Mouse (Mus musculus) MEL (cell line): ENCODE results near the gene Nucb1. TPM values are rescaled to one million over a fixed set of nuclear protein-coding genes. Genes with fewer than 3 reads are reported as not detected.
A peak's percentile ranks its signal among the peaks of the same experiment; 100 is the strongest.

Experiments
- DNase-seq: peaks from one replicate; pipeline ENCODE4 v3.0.0; 2011; ENCODE audit warnings: low read depth, low spot score
- H3K27ac ChIP-seq: 2 replicates; pipeline ENCODE4 v1.5.1; 2012; ENCODE audit warnings: low read depth, mild to moderate bottlenecking, control low read depth, low read length, moderate library complexity; ENCODE audit not compliant: control insufficient read depth
- H3K27me3 ChIP-seq, 2 experiments: fragments of 150-350 bp in 1 of 2; sonication (generic) in 1 of 2; 2 replicates each; pipeline ENCODE4 v1.6.1; 2012; ENCODE audit warnings: low read length in 2 of 2, mild to moderate bottlenecking in 2 of 2, improper control_type of control experiment in 1 of 2, moderate library complexity in 1 of 2; ENCODE audit not compliant: insufficient read depth in 2 of 2, control insufficient read depth in 1 of 2
- H3K36me3 ChIP-seq, 2 experiments: 2 replicates each; pipeline ENCODE4 v1.6.1; 2012 to 2014; ENCODE audit warnings: low read length in 2 of 2, improper control_type of control experiment in 1 of 2, inconsistent platforms in 1 of 2, mild to moderate bottlenecking in 1 of 2; ENCODE audit not compliant: insufficient read depth in 2 of 2, control insufficient read depth in 1 of 2
- H3K4me1 ChIP-seq, 2 experiments: fragments of 150-350 bp in 1 of 2; sonication (generic) in 1 of 2; 2 replicates each; pipeline ENCODE4 v1.6.1; 2012; ENCODE audit warnings: low read length in 2 of 2, improper control_type of control experiment in 1 of 2, mild to moderate bottlenecking in 1 of 2; ENCODE audit not compliant: insufficient read depth in 2 of 2, control insufficient read depth in 1 of 2
- H3K4me3 ChIP-seq, 2 experiments: fragments of 150-350 bp in 1 of 2; sonication (generic) in 1 of 2; 2 replicates each; pipeline ENCODE4 v1.5.1; 2012; ENCODE audit warnings: low read depth in 2 of 2, low read length in 2 of 2, mild to moderate bottlenecking in 2 of 2, moderate library complexity in 2 of 2, control low read depth in 1 of 2, improper control_type of control experiment in 1 of 2; ENCODE audit not compliant: control insufficient read depth in 1 of 2, insufficient read depth in 1 of 2
- H3K79me2 ChIP-seq: 2 replicates; pipeline ENCODE4 v1.6.1; 2012; ENCODE audit warnings: mild to moderate bottlenecking, low read length, moderate library complexity; ENCODE audit not compliant: control insufficient read depth, poor library complexity, insufficient read depth
- H3K9ac ChIP-seq: 2 replicates; pipeline ENCODE4 v1.6.1; 2012; ENCODE audit warnings: low read depth, mild to moderate bottlenecking, control low read depth, low read length, moderate library complexity; ENCODE audit not compliant: control insufficient read depth, poor library complexity, severe bottlenecking
- H3K9me3 ChIP-seq: fragments of 150-350 bp; sonication (generic); replicated peaks from 2 replicates; pipeline ENCODE4 v1.6.1; 2012; ENCODE audit warnings: mild to moderate bottlenecking, low read length, improper control_type of control experiment, moderate library complexity; ENCODE audit not compliant: insufficient read depth
- BHLHE40 ChIP-seq: IDR thresholded peaks from 2 replicates; pipeline ENCODE4 v1.6.1; 2012; ENCODE audit warnings: low read depth, mild to moderate bottlenecking, inconsistent platforms, low read length, improper control_type of control experiment, borderline replicate concordance
- CHD1 ChIP-seq: IDR thresholded peaks from 2 replicates; pipeline ENCODE4 v1.6.1; 2012; ENCODE audit warnings: low read depth, mild to moderate bottlenecking, inconsistent platforms, low read length, improper control_type of control experiment
- CHD2 ChIP-seq: IDR thresholded peaks from 2 replicates; pipeline ENCODE4 v1.6.1; 2011; ENCODE audit warnings: low read length, improper control_type of control experiment
- CTCF ChIP-seq, 3 experiments: IDR thresholded peaks in 2 of 3; conservative IDR thresholded peaks in 1 of 3; 2 replicates each; pipeline ENCODE4 v1.5.1; 2011 to 2012; ENCODE audit warnings: low read length in 3 of 3, low read depth in 2 of 3, mild to moderate bottlenecking in 2 of 3, improper control_type of control experiment in 1 of 3, inconsistent platforms in 1 of 3, mixed read lengths in 1 of 3, moderate library complexity in 1 of 3; ENCODE audit not compliant: control insufficient read depth in 1 of 3, insufficient read depth in 1 of 3, poor library complexity in 1 of 3, severe bottlenecking in 1 of 3
- ELF1 ChIP-seq: IDR thresholded peaks from 2 replicates; pipeline ENCODE4 v1.6.1; 2014; ENCODE audit warnings: low read depth, mild to moderate bottlenecking, inconsistent platforms, low read length, improper control_type of control experiment, moderate library complexity
- EP300 ChIP-seq, 2 experiments: IDR thresholded peaks; 2 replicates each; pipeline ENCODE4 v1.6.1; 2011; ENCODE audit warnings: improper control_type of control experiment in 2 of 2, low read length in 2 of 2, low read depth in 1 of 2, mild to moderate bottlenecking in 1 of 2
- GABPA ChIP-seq: IDR thresholded peaks from 2 replicates; pipeline ENCODE4 v1.6.1; 2012; ENCODE audit warnings: low read depth, mild to moderate bottlenecking, inconsistent platforms, low read length, improper control_type of control experiment, moderate library complexity
- GATA1 ChIP-seq: IDR thresholded peaks from 2 replicates; pipeline ENCODE4 v1.6.1; 2011; ENCODE audit warnings: low read depth, low read length, improper control_type of control experiment
- HCFC1 ChIP-seq: IDR thresholded peaks from 2 replicates; pipeline ENCODE4 v1.6.1; 2012; ENCODE audit warnings: low read depth, mild to moderate bottlenecking, inconsistent platforms, low read length, improper control_type of control experiment, moderate library complexity
- JUND ChIP-seq: IDR thresholded peaks from 2 replicates; pipeline ENCODE4 v1.6.1; 2011; ENCODE audit warnings: low read depth, mild to moderate bottlenecking, improper control_type of control experiment, low read length
- KAT2A ChIP-seq: conservative IDR thresholded peaks from 2 replicates; pipeline ENCODE4 v1.6.1; 2012; ENCODE audit warnings: low read depth, low read length, improper control_type of control experiment, inconsistent platforms
- MAFK ChIP-seq: IDR thresholded peaks from 2 replicates; pipeline ENCODE4 v1.6.1; 2011; ENCODE audit warnings: low read depth, mild to moderate bottlenecking, low read length, improper control_type of control experiment, borderline replicate concordance
- MAX ChIP-seq: IDR thresholded peaks from 2 replicates; pipeline ENCODE4 v1.6.1; 2011; ENCODE audit warnings: low read length, improper control_type of control experiment
- MAZ ChIP-seq: IDR thresholded peaks from 2 replicates; pipeline ENCODE4 v1.6.1; 2012; ENCODE audit warnings: low read depth, mild to moderate bottlenecking, inconsistent platforms, low read length, improper control_type of control experiment
- MEF2A ChIP-seq: IDR thresholded peaks from 2 replicates; pipeline ENCODE4 v1.6.1; 2014; ENCODE audit warnings: low read depth, mild to moderate bottlenecking, inconsistent platforms, low read length, improper control_type of control experiment; ENCODE audit not compliant: poor library complexity, insufficient replicate concordance, severe bottlenecking; ENCODE audit errors: extremely low read depth
- MXI1 ChIP-seq: IDR thresholded peaks from 2 replicates; pipeline ENCODE4 v1.6.1; 2011; ENCODE audit warnings: mild to moderate bottlenecking, low read depth, low read length, improper control_type of control experiment
- NRF1 ChIP-seq: IDR thresholded peaks from 2 replicates; pipeline ENCODE4 v1.6.1; 2014; ENCODE audit warnings: low read depth, mild to moderate bottlenecking, inconsistent platforms, low read length, improper control_type of control experiment, moderate library complexity; ENCODE audit not compliant: poor library complexity, insufficient read depth, severe bottlenecking
- POLR2A ChIP-seq, 2 experiments: IDR thresholded peaks; 2 replicates each; pipeline ENCODE4 v1.6.1; 2011 to 2012; ENCODE audit warnings: low read length in 2 of 2, mild to moderate bottlenecking in 2 of 2, control low read depth in 1 of 2, improper control_type of control experiment in 1 of 2, low read depth in 1 of 2, moderate library complexity in 1 of 2; ENCODE audit not compliant: control insufficient read depth in 1 of 2, insufficient read depth in 1 of 2, poor library complexity in 1 of 2
- POLR2AphosphoS2 ChIP-seq: IDR thresholded peaks from 2 replicates; pipeline ENCODE4 v1.6.1; 2011; ENCODE audit warnings: low read length, improper control_type of control experiment
- POLR2AphosphoS5 ChIP-seq: IDR thresholded peaks from 2 replicates; pipeline ENCODE4 v1.6.1; 2012; ENCODE audit warnings: low read depth, borderline replicate concordance, mild to moderate bottlenecking, inconsistent platforms, low read length, moderate library complexity, mixed read lengths
- RAD21 ChIP-seq: IDR thresholded peaks from 2 replicates; pipeline ENCODE4 v1.6.1; 2011; ENCODE audit warnings: mild to moderate bottlenecking, low read depth, low read length, improper control_type of control experiment
- RCOR1 ChIP-seq: IDR thresholded peaks from 2 replicates; pipeline ENCODE4 v1.6.1; 2012; ENCODE audit warnings: low read depth, mild to moderate bottlenecking, inconsistent platforms, low read length, improper control_type of control experiment
- SMC3 ChIP-seq: IDR thresholded peaks from 2 replicates; pipeline ENCODE4 v1.6.1; 2011; ENCODE audit warnings: low read depth, low read length, improper control_type of control experiment
- TAL1 ChIP-seq: IDR thresholded peaks from 2 replicates; pipeline ENCODE4 v1.6.1; 2012; ENCODE audit warnings: mild to moderate bottlenecking, inconsistent platforms, low read length, moderate library complexity, mixed read lengths
- TCF12 ChIP-seq: IDR thresholded peaks from 2 replicates; pipeline ENCODE4 v1.6.1; 2014; ENCODE audit warnings: low read depth, mild to moderate bottlenecking, inconsistent platforms, low read length, improper control_type of control experiment, moderate library complexity
- UBTF ChIP-seq: IDR thresholded peaks from 2 replicates; pipeline ENCODE4 v1.6.1; 2012; ENCODE audit warnings: low read depth, mild to moderate bottlenecking, inconsistent platforms, low read length, improper control_type of control experiment, moderate library complexity, borderline replicate concordance; ENCODE audit not compliant: insufficient read depth
- USF1 ChIP-seq: IDR thresholded peaks from 2 replicates; pipeline ENCODE4 v1.6.1; 2014; ENCODE audit warnings: low read depth, mild to moderate bottlenecking, inconsistent platforms, low read length, improper control_type of control experiment, moderate library complexity
- USF2 ChIP-seq, 2 experiments: IDR thresholded peaks; 2 replicates each; pipeline ENCODE4 v1.6.1; 2011 to 2012; ENCODE audit warnings: improper control_type of control experiment in 2 of 2, low read length in 2 of 2, borderline replicate concordance in 1 of 2, inconsistent platforms in 1 of 2, low read depth in 1 of 2, mild to moderate bottlenecking in 1 of 2; ENCODE audit not compliant: insufficient read depth in 1 of 2
- ZMIZ1 ChIP-seq: IDR thresholded peaks from 2 replicates; pipeline ENCODE4 v1.6.1; 2012; ENCODE audit warnings: low read depth, mild to moderate bottlenecking, inconsistent platforms, low read length, improper control_type of control experiment, moderate library complexity
- polyA plus RNA-seq, 2 experiments: library from polyadenylated mRNA; stranded (reverse) in 1 of 2; unstranded in 1 of 2; fragments of >175 nt in 1 of 2; fragments of >200 nt in 1 of 2; gene quantifications; 2 replicates each; pipeline versions ENCODE4 v1.2.1 to v1.2.4; 2012; ENCODE audit warnings: low replicate concordance in 2 of 2, low read depth in 1 of 2; ENCODE audit not compliant: insufficient read length in 2 of 2, insufficient read depth in 1 of 2, missing spikeins in 1 of 2
- total RNA-seq: library from RNA; depleted of rRNA; stranded (reverse); fragments of 300-350 nt; gene quantifications from 2 replicates; pipeline ENCODE4 v1.2.3, GENCODE M21; 2012

The Nucb1 gene
- total and polyA plus RNA-seq, 3 experiments = 92.3 to 343 (median 196) TPM

GRCm38 (mm10) chr7:45522194-45522752, 12.1 kb upstream of the Nucb1 start:
- TF ChIP-seq RCOR1 (no peak), POLR2AphosphoS2 (peak; percentile 93)
- peaks cover 4 to 16% of the 10 kb centered on the region in 2 experiments; a peak in 3 of 4 replicates for H3K4me1 ChIP-seq
- no peak for DNase-seq
- peak overlapping the region; percentile 73 to 79; a peak in 3 of 4 replicates for H3K4me3 ChIP-seq
- H3K27ac ChIP-seq = peak overlapping the region; percentile 26; the same call in 1 of the 2 replicates
- H3K9ac ChIP-seq = peak overlapping the region; percentile 31
- no peaks in the 10 kb centered on the region for H3K9me3 ChIP-seq
- peaks cover 0 to 29% of the 10 kb centered on the region in 2 experiments; a peak in 2 of 4 replicates for H3K36me3 ChIP-seq
- H3K27me3 ChIP-seq = no peaks in the 10 kb centered on the region
- peaks cover 27% of the 10 kb centered on the region for H3K79me2 ChIP-seq

GRCm38 (mm10) chr7:45521728-45522184, 11.6 kb upstream of the Nucb1 start:
- no peaks in the 10 kb centered on the region for H3K9me3 ChIP-seq
- peaks cover 0 to 26% of the 10 kb centered on the region in 2 experiments; a peak in 2 of 4 replicates for H3K36me3 ChIP-seq
- peaks cover 27% of the 10 kb centered on the region for H3K79me2 ChIP-seq
- no peaks in the 10 kb centered on the region for H3K27me3 ChIP-seq
- H3K27ac ChIP-seq = peak overlapping the region; percentile 88
- DNase-seq = peak; percentile 96
- H3K4me1 ChIP-seq = peaks cover 4 to 12% of the 10 kb centered on the region in 2 experiments; a peak in 3 of 4 replicates
- H3K9ac ChIP-seq = peak overlapping the region; percentile 86
- peak overlapping the region; percentile 73 to 79 for H3K4me3 ChIP-seq
- no peak for TF ChIP-seq MAX
- TF ChIP-seq CHD2 = peak; percentile 81
- TF ChIP-seq JUND = no peak
- peak; percentile 90 for TF ChIP-seq BHLHE40
- peak; percentile 39; the same call in 1 of the 2 replicates for TF ChIP-seq MXI1
- TF ChIP-seq POLR2AphosphoS2 = no peak
- no peak for TF ChIP-seq RCOR1
- TF ChIP-seq SMC3 = 0 out of 2 replicates have a peak, but pooled peaks have one; percentile 8
- TF ChIP-seq KAT2A = peak; percentile 89
- TF ChIP-seq MAZ = peak; percentile 81; the same call in 1 of the 2 replicates
- peak; percentile 98 for TF ChIP-seq HCFC1
- no peak for TF ChIP-seq GATA1
- TF ChIP-seq RAD21 = no peak
- peak in 1 of 3 experiments; percentile 13; a peak in 3 of 6 replicates for TF ChIP-seq CTCF (IDR thresholded peaks at IDR 0.05 in 2 of 3, conservative IDR thresholded peaks at IDR 0.05 in 1 of 3; ENCODE audit: control insufficient read depth in 1 of 3, insufficient read depth in 1 of 3, low read depth in 2 of 3, low read length in 3 of 3, poor library complexity in 1 of 3, severe bottlenecking in 1 of 3)
- TF ChIP-seq ELF1 = peak; percentile 78
- no peak for TF ChIP-seq POLR2AphosphoS5
- TF ChIP-seq GABPA = no peak
- no peak for TF ChIP-seq USF2 (IDR thresholded peaks at IDR 0.05; ENCODE audit: borderline replicate concordance in 1 of 2, insufficient read depth in 1 of 2, low read depth in 1 of 2, low read length in 2 of 2)
- no peak for TF ChIP-seq MAFK
- TF ChIP-seq TCF12 = peak; percentile 25; the same call in 1 of the 2 replicates
- TF ChIP-seq MEF2A = no peak
- TF ChIP-seq POLR2A (IDR thresholded peaks at IDR 0.05; ENCODE audit: control insufficient read depth in 1 of 2, insufficient read depth in 1 of 2, low read depth in 1 of 2, low read length in 2 of 2, poor library complexity in 1 of 2) = peak in 1 of 2 experiments; percentile 72; a peak in 2 of 4 replicates
- TF ChIP-seq TAL1 = no peak
- TF ChIP-seq NRF1 = peak; percentile 36; the same call in 1 of the 2 replicates
- no peak for TF ChIP-seq CHD1
- no peak for TF ChIP-seq ZMIZ1
- no peak for TF ChIP-seq USF1
- no peak for TF ChIP-seq UBTF
- TF ChIP-seq EP300 (IDR thresholded peaks at IDR 0.05; ENCODE audit: low read depth in 1 of 2, low read length in 2 of 2) = peak in 1 of 2 experiments; percentile 22; a peak in 1 of 4 replicates
